8 mouse cellular contexts compared by ENCODE assay signal in genomic region chr10:115586246-115587231, GRCm38 (mm10). TPM values are rescaled to one million over a fixed set of nuclear protein-coding genes. Genes with fewer than 3 reads are reported as not detected.
A peak's percentile ranks its signal among the peaks of the same experiment; 100 is the strongest.
DNase-seq lines count a peak whose midpoint lies in the region; ATAC-seq lines count a peak whose summit lies in the region.

No protein-coding gene starts in this region.

- peak overlapping the region; percentile 51 for H3K4me3 ChIP-seq in lung, embryonic 15.5 days
- H3K4me3 ChIP-seq in forebrain, embryonic 15.5 days, result peak overlapping the region; percentile 55
- peak overlapping the region; percentile 59 for H3K4me3 ChIP-seq in limb, embryonic 13.5 days

- H3K9me3 ChIP-seq in lung, embryonic 15.5 days, result no peaks in the 10 kb centered on the region
- H3K9me3 ChIP-seq in forebrain, embryonic 15.5 days, result no peaks in the 10 kb centered on the region
- H3K9me3 ChIP-seq in limb, embryonic 13.5 days, result no peaks in the 10 kb centered on the region

- no peak for DNase-seq in lung, postnatal 10 days
- peak; percentile 44 to 61 for DNase-seq in natural killer cell, adult 2 months (ENCODE audit: low spot score in 2 of 2)
- no peak for DNase-seq in layer of hippocampus, postnatal 14 days (ENCODE audit: low spot score in 2 of 2)
- no peak for DNase-seq in ovary, adult 18-20 months (ENCODE audit: low spot score)

- H3K27me3 ChIP-seq in lung, embryonic 15.5 days, result peaks cover 60% of the 10 kb centered on the region
- H3K27me3 ChIP-seq in forebrain, embryonic 15.5 days, result peaks cover 74% of the 10 kb centered on the region
- peaks cover 68% of the 10 kb centered on the region for H3K27me3 ChIP-seq in limb, embryonic 13.5 days

- H3K4me2 ChIP-seq in lung, embryonic 15.5 days, result peak overlapping the region; percentile 96
- peak overlapping the region; percentile 96 for H3K4me2 ChIP-seq in forebrain, embryonic 15.5 days (replicated peaks)
- peak overlapping the region; percentile 97 for H3K4me2 ChIP-seq in limb, embryonic 13.5 days (replicated peaks)

- no peak overlapping the region; the same call in 1 of the 2 replicates for H3K9ac ChIP-seq in lung, embryonic 15.5 days
- peak overlapping the region; percentile 46 for H3K9ac ChIP-seq in forebrain, embryonic 15.5 days (replicated peaks)
- H3K9ac ChIP-seq in limb, embryonic 13.5 days, result peak overlapping the region; percentile 59

- ATAC-seq in lung, embryonic 15.5 days (ENCODE audit: borderline replicate concordance, extremely low read depth, low FRiP score, low TSS enrichment), result peak; percentile 71
- peak; percentile 67 for ATAC-seq in cerebellum, adult (ENCODE audit: insufficient number of reproducible peaks, low FRiP score, low TSS enrichment)
- ATAC-seq in forebrain, embryonic 15.5 days (replicated peaks), result peak; percentile 73
- ATAC-seq in limb, embryonic 13.5 days (ENCODE audit: low FRiP score, low read depth), result peak; percentile 64

- H3K27ac ChIP-seq in lung, embryonic 15.5 days, result no peak overlapping the region
- H3K27ac ChIP-seq in forebrain, embryonic 15.5 days (replicated peaks), result no peak overlapping the region
- H3K27ac ChIP-seq in limb, embryonic 13.5 days, result no peak overlapping the region

- no peaks in the 10 kb centered on the region for H3K36me3 ChIP-seq in lung, embryonic 15.5 days
- no peaks in the 10 kb centered on the region for H3K36me3 ChIP-seq in forebrain, embryonic 15.5 days
- H3K36me3 ChIP-seq in limb, embryonic 13.5 days, result no peaks in the 10 kb centered on the region

- H3K4me1 ChIP-seq in lung, embryonic 15.5 days, result peaks cover 30% of the 10 kb centered on the region
- H3K4me1 ChIP-seq in forebrain, embryonic 15.5 days, result peaks cover 28% of the 10 kb centered on the region
- peaks cover 34% of the 10 kb centered on the region for H3K4me1 ChIP-seq in limb, embryonic 13.5 days

- under 1% methylated on average over 41 of the region's 41 CpGs for WGBS in lung, embryonic 15.5 days
- WGBS in forebrain, embryonic 15.5 days, result under 1% methylated on average over 41 of the region's 41 CpGs
- under 1% methylated on average over 41 of the region's 41 CpGs for WGBS in limb, embryonic 13.5 days

RNA-seq across cellular contexts. Expression of gene Lgr5, which starts 1.0 kb away (rescaled TPM):
- 1.7 and 2.5 TPM in 2 replicates for polyA plus RNA-seq in lung, embryonic 15.5 days (2015; fragmentation: Nextera tagmentation; extraction: Ambion mirVana)
- 0.39 and 0.41 TPM in 2 replicates for polyA plus RNA-seq in forebrain, embryonic 15.5 days (2015; fragmentation: Nextera tagmentation; extraction: Ambion mirVana)
- 9.1 and 10.1 TPM in 2 replicates for polyA plus RNA-seq in limb, embryonic 13.5 days (2015; fragmentation: Nextera tagmentation; extraction: Ambion mirVana)
- 1 to 10 TPM; 4.5 to 4.7 TPM for total RNA-seq in layer of hippocampus, postnatal 14 days (2021)

RNA-seq across cellular contexts. Expression of gene A930009A15Rik, which starts 16.8 kb away (rescaled TPM):
- polyA plus RNA-seq in lung, embryonic 15.5 days (2015; fragmentation: Nextera tagmentation; extraction: Ambion mirVana), result not detected in 2 replicates
- not detected in 2 replicates for polyA plus RNA-seq in forebrain, embryonic 15.5 days (2015; fragmentation: Nextera tagmentation; extraction: Ambion mirVana)
- polyA plus RNA-seq in limb, embryonic 13.5 days (2015; fragmentation: Nextera tagmentation; extraction: Ambion mirVana), result 0.32 TPM in 1 of 2 replicates, not detected in the other
- total RNA-seq in layer of hippocampus, postnatal 14 days (2021), result 1 to 10 TPM in 1 of 2 experiments, under 1 TPM in 1; 0.79 to 1.9 TPM

Comparison
In these comparisons a context has a peak if more than half of its experiments do, and no peak if none do; other contexts are left out.
1. DNase-seq: peak in natural killer cell, adult 2 months (2 of 2); none in lung, postnatal 10 days (single experiment), layer of hippocampus, postnatal 14 days (0 of 2) and ovary, adult 18-20 months (single experiment).
2. Peak in every context shown above with its lines, with median percentiles within 50 percentile points of each other: ATAC-seq, H3K4me2 ChIP-seq and H3K4me3 ChIP-seq.